Mouse (Mus musculus) stomach, postnatal 0 days (tissue): ENCODE results near the gene Ms4a6b. TPM values are rescaled to one million over a fixed set of nuclear protein-coding genes. Genes with fewer than 3 reads are reported as not detected.

Experiments used
- ATAC-seq: fragments of 200-750 bp; cut with Nextera tagmentation; 2 replicates; pipeline ENCODE4 v1.8.0; 2017; ENCODE audit not compliant: low FRiP score, low TSS enrichment
- DNase-seq: peaks from one replicate; pipeline ENCODE4 v3.0.0-alpha.2; 2016; ENCODE audit warnings: low spot score
- H3K27ac ChIP-seq: fragments of 300-500 bp; sonication (generic); replicated peaks from 2 replicates; pipeline ENCODE4 v1.5.1; 2014; ENCODE audit warnings: mild to moderate bottlenecking, control low read depth
- H3K27me3 ChIP-seq: fragments of 300-500 bp; sonication (generic); 2 replicates; pipeline ENCODE4 v1.6.1; 2014; ENCODE audit warnings: low read length; ENCODE audit not compliant: control insufficient read depth, insufficient read depth
- H3K36me3 ChIP-seq: fragments of 300-500 bp; sonication (generic); 2 replicates; pipeline ENCODE4 v1.6.1; 2014; ENCODE audit warnings: low read length, mixed read lengths; ENCODE audit not compliant: control insufficient read depth, insufficient read depth
- H3K4me1 ChIP-seq: fragments of 300-500 bp; sonication (generic); replicated peaks from 2 replicates; pipeline ENCODE4 v1.6.1; 2014; ENCODE audit warnings: antibody characterized with exemption; ENCODE audit not compliant: control insufficient read depth, insufficient read depth
- H3K4me2 ChIP-seq: fragments of 300-500 bp; sonication (generic); replicated peaks from 2 replicates; pipeline ENCODE4 v1.6.1; 2014; ENCODE audit warnings: low read depth, mild to moderate bottlenecking, control low read depth, moderate library complexity
- H3K4me3 ChIP-seq: fragments of 300-500 bp; sonication (generic); 2 replicates; pipeline ENCODE4 v1.5.1; 2014; ENCODE audit warnings: low read depth, low read length, control low read depth
- H3K9ac ChIP-seq: fragments of 300-500 bp; sonication (generic); 2 replicates; pipeline ENCODE4 v1.6.1; 2014; ENCODE audit warnings: mild to moderate bottlenecking, low read length, control low read depth, mixed read lengths
- H3K9me3 ChIP-seq: fragments of 300-500 bp; sonication (generic); 2 replicates; pipeline ENCODE4 v1.6.1; 2016; ENCODE audit warnings: low read length; ENCODE audit not compliant: control insufficient read depth
- CTCF ChIP-seq: IDR thresholded peaks from 2 replicates; pipeline ENCODE4 v1.5.1; 2016; ENCODE audit warnings: antibody characterized with exemption, low read depth, mild to moderate bottlenecking, moderate library complexity
- EP300 ChIP-seq: optimal IDR thresholded peaks from 2 replicates; pipeline ENCODE3; 2016; ENCODE audit warnings: antibody characterized with exemption
- WGBS: fragments of 180-500 bp; shearing (Covaris S2); extraction: QIAGEN DNeasy Blood & Tissue Kit; methylation state at CpG from one replicate; pipeline ENCODE4 v1.1.7; 2014; 5-methylcytosine and 5-hydroxymethylcytosine counted together
- polyA plus RNA-seq: library from polyadenylated mRNA; unstranded; fragments of >200 nt; fragmentation: Nextera tagmentation; extraction: Ambion mirVana; gene quantifications from 2 replicates; pipeline ENCODE4 v1.2.1, GENCODE M21; 2015

The Ms4a6b gene
- polyA plus RNA-seq, 1 experiment from 2014 or later, result 6.9 TPM

DNA sequence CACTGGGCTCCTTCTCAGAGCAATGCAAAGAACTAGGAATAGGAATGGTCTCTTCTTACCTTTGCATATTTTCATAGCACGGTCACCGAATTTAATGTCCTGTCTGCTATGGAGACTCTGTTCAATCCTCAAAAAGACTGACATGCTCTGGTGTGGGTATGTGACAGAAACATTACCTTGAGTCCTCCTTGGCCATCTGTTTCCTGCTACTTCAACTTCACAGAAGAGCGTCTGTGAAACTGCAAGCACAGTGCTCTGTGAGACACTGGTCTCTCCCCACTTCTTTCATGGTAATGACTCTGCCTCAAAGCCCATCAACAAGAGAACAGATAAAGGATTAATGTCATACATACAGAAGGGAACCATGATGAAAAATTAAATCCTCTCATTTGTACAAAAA lies 31.9 kb upstream of the Ms4a6b start:
- DNase-seq (no peak), ATAC-seq (no peak)
- 64% methylated on average over 3 of the region's 3 CpGs for WGBS
- no peak for TF ChIP-seq EP300
- TF ChIP-seq CTCF, result no peak
- Histone ChIP-seq H3K4me1 (no peaks in the 10 kb centered on the region), H3K4me2 (no peak overlapping the region), H3K36me3 (no peaks in the 10 kb centered on the region), H3K9ac (no peak overlapping the region), H3K9me3 (no peaks in the 10 kb centered on the region), H3K27me3 (no peaks in the 10 kb centered on the region), H3K4me3 (no peak overlapping the region), H3K27ac (no peak overlapping the region)

DNA sequence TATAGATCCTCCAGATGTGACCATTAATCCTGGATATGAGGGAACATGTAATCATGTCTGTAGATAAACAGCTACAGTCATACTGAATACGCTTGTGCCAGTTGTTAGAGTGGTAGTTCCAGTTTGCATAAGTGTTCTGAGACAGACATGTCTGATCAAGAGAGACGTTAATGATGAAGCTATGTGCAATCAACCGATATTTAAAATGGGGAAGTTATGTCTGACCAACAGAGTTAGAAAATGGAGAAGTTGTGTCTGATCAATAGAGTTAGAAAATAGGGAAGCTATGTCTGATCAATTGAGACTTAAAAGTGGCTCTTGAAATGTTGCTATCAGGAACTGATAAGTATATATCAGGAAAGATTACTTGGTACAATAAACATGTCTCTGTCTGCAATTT lies 31.0 kb upstream of the Ms4a6b start:
- DNase-seq (no peak), ATAC-seq (no peak)
- Histone ChIP-seq H3K9ac (no peak overlapping the region), H3K36me3 (no peaks in the 10 kb centered on the region), H3K27ac (no peak overlapping the region), H3K4me1 (no peaks in the 10 kb centered on the region), H3K27me3 (no peaks in the 10 kb centered on the region), H3K4me2 (no peak overlapping the region), H3K9me3 (no peaks in the 10 kb centered on the region), H3K4me3 (no peak overlapping the region)
- TF ChIP-seq EP300, result no peak
- TF ChIP-seq CTCF, result no peak
- 76% methylated on average over 3 of the region's 3 CpGs for WGBS

GRCm38 (mm10) chr19:11485746-11486145 lies 30.6 kb upstream of the Ms4a6b start, which contains the start of gene Gm8369:
Gm8369 (plus strand) TSS chr19:11485938.
- TF ChIP-seq CTCF, result no peak
- no peak for TF ChIP-seq EP300
- no peak within 1 kb of the TSS for H3K9ac ChIP-seq
- WGBS, result 52% methylated on average over 2 of the region's 2 CpGs

GRCm38 (mm10) chr19:11486599-11486998 lies 29.7 kb upstream of the Ms4a6b start:
- no peak for TF ChIP-seq CTCF
- TF ChIP-seq EP300, result no peak
- Histone ChIP-seq H3K9me3 (no peaks in the 10 kb centered on the region), H3K36me3 (no peaks in the 10 kb centered on the region), H3K9ac (no peak overlapping the region), H3K27ac (no peak overlapping the region), H3K4me2 (no peak overlapping the region), H3K27me3 (no peaks in the 10 kb centered on the region), H3K4me3 (no peak overlapping the region), H3K4me1 (no peaks in the 10 kb centered on the region)
- ATAC-seq (no peak), DNase-seq (no peak)
- 92% methylated on average over 1 of the region's 1 CpGs for WGBS

More at GRCm38 (mm10) chr19:11485746-11486145, 30.6 kb upstream of the Ms4a6b start, which contains the start of gene Gm8369:
- no peak within 1 kb of the TSS for H3K4me3 ChIP-seq
- no peaks in the 10 kb centered on the region for H3K4me1 ChIP-seq
- no peak within 1 kb of the TSS for H3K4me2 ChIP-seq
- DNase-seq (no peak), ATAC-seq (no peak)
- no peaks in the 10 kb centered on the region for H3K36me3 ChIP-seq
- no peaks in the 10 kb centered on the region for H3K9me3 ChIP-seq
- no peaks in the 10 kb centered on the region for H3K27me3 ChIP-seq
- no peak within 1 kb of the TSS for H3K27ac ChIP-seq

GRCm38 (mm10) chr19:11491406-11492189 lies 24.7 kb upstream of the Ms4a6b start:
- ATAC-seq, result no peak
- TF ChIP-seq EP300, result no peak
- no peak for TF ChIP-seq CTCF
- Histone ChIP-seq H3K27ac (no peak overlapping the region), H3K9ac (no peak overlapping the region), H3K9me3 (no peaks in the 10 kb centered on the region), H3K27me3 (no peaks in the 10 kb centered on the region), H3K36me3 (no peaks in the 10 kb centered on the region), H3K4me1 (no peaks in the 10 kb centered on the region), H3K4me2 (no peak overlapping the region), H3K4me3 (no peak overlapping the region)
- DNase-seq, result no peak
- 65% methylated on average over 4 of the region's 4 CpGs for WGBS

- Histone ChIP-seq H3K27ac (no peak overlapping the region), H3K9ac (no peak overlapping the region), H3K9me3 (no peaks in the 10 kb centered on the region), H3K4me3 (no peak overlapping the region), H3K4me1 (no peaks in the 10 kb centered on the region), H3K27me3 (no peaks in the 10 kb centered on the region), H3K4me2 (no peak overlapping the region), H3K36me3 (no peaks in the 10 kb centered on the region)
- TF ChIP-seq CTCF (no peak), EP300 (no peak)
- DNase-seq (no peak), ATAC-seq (no peak)
- 78% methylated on average over 1 of the region's 1 CpGs for WGBS
Measured at GRCm38 (mm10) chr19:11492671-11493070, 23.6 kb upstream of the Ms4a6b start.
